Mouse (Mus musculus) telencephalon, adult 2 months (tissue): ENCODE data around the gene Trim9.

Source experiments
- DNase-seq: peaks from one replicate; pipeline ENCODE4 v3.0.0-alpha.2; 2011; ENCODE audit warnings: low read depth, low spot score

Gene Trim9

DNA sequence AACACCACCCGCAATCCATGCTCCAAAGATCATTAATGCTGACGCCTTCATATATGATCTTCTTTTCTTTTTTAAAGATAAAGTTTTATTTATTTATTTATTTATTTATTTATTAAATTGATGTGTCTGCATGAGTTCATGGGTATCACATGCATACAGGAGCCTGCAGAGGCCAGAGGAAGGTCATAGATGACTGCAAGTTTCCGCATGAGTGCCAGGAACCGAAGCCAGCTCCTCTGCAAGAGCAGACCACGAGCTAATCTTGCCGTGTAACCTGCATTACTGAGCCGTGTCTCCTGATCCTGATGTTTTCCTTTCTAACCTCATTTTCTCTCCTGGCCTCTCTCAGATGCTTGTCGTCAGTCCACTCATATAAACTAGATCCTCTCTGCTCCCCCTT lies 133.1 kb downstream of the Trim9 start:
- DNase-seq = no peak

DNA sequence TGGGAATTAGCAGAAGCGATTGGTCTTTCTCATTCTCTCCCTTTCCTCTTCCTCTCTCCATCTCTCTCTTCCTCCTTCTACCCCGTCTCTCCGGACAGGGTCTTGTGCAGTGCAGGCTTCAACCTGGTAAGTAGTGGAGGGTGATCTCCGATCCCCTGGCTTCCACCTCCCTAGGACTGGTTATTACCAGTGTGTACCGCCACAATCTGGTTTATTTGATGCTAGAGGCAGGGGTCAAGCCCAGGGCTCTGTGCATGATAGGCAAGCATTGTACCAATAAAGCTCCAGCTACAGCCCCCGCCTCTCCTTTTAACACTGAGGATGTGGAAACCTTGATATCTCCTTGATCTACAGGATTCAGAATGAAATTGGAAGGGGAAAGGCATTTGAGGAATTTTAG lies 133.8 kb downstream of the Trim9 start:
- DNase-seq = no peak

DNA sequence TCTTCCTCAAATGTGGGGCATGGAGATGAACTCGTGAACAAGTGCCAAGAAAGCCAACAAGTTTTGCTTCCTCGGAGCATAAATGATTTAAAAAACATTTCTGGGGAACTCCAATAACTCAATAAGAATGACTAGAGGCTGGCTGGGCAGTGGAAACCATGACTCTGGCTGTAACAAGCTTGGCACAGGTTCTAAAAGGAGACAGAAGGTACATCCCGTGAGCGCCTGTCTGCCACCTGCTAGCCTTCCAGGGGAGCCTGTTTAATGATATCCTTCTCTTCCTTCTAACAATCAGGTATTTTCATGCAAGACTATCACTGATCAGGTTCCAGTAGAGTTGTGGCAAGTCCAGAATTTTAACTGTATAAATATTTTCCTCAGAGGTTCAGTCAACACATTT lies 134.9 kb downstream of the Trim9 start:
- DNase-seq = no peak

DNA sequence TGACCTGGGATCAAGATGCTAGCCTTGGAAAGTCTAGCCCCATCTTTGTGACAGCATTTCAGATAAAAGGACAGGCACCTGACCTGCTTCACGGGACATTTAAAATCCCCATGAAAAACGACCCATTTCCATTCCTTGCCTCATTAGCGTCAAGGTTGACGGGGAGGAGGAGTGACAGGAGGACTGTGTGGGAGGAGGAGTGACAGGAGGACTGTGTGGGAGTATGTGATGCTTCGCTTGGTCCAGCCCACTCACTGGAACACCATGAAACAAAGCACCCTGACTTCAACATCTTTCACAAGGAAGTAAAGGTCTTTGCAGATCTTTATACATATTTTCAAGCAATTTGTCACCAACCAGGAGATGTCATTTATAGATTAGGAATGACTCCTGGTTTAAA lies 139.2 kb downstream of the Trim9 start:
- no peak for DNase-seq

DNA sequence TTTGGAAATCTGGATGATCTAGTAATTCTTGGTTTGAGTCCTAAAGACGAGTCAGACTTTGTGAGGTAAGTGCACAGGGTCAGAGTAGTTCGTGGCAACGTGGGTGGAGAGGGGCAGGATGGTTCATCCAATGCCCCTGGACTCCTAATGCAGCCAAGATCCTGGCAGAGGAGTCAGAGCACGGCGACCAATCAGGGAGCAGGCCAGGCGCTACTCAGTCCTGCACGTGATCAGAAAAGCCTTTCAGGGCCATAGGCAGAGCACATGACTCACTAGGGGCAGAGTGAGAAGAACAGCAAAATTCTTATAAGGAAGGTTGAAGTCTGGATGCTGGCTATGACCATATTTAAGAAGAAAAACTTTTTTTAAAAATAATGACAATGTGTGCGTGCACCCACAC lies 143.0 kb downstream of the Trim9 start:
- no peak for DNase-seq

DNA sequence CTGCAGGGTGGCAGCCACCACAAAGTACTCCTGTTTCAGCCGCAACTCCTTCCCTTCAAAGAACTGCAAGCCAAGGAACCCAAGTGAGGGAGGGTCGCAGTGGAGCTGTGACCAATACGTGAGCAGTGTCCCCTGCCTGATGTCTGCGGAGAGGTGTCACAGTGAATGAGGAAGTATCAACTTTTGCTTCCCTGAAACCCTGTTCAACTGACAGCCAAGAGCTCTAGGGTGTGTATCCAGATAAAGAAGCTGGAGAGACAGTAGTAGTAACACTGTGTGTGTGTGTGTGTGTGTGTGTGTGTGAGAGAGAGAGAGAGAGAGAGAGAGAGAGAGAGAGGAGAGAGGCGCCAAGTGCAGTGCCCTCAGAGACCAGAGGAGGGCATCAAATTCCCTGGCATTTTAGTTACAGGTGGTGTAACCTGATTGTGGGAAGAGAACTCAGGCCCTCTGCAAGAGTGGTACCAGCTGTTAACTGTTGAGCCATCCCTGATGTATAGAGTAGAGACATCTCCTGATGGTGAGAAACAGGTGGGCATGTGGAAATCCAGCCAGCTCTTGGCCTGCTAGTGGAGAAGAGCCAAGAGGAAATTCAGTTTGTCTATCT lies 145.4 kb downstream of the Trim9 start:
- DNase-seq = no peak

DNA sequence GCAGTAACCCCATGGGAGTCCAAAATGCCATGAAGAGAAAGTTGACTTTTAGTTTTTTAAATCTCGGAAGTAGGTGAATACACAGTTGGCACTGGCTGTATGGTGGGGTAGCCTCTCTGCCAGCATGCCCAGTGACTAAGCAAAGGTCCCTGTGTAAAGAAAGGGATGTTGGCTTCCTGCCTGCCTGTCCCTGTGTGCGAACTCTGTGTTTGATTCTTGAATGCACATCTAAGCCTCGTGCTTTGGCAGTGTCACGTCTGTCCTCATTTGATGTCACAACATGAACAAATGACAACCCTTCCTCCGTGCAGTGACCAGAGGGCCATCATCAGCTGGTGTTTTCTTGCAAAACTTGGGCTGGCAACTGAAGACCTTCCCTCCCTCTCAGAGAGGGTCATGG lies 151.1 kb downstream of the Trim9 start:
- DNase-seq = no peak

- DNase-seq = no peak
These were observed 152.0 kb downstream of the Trim9 start for GRCm38 (mm10) chr12:70195426-70195825.
